Mouse (Mus musculus) fat pad, adult 2 months (tissue): ENCODE data around the gene Wdr46.

ENCODE experiments used
- DNase-seq: peaks from one replicate; pipeline ENCODE4 v3.0.0-alpha.2; 2011; ENCODE audit warnings: low read depth, low spot score; ENCODE audit errors: extremely low read depth

Wdr46 gene

DNA sequence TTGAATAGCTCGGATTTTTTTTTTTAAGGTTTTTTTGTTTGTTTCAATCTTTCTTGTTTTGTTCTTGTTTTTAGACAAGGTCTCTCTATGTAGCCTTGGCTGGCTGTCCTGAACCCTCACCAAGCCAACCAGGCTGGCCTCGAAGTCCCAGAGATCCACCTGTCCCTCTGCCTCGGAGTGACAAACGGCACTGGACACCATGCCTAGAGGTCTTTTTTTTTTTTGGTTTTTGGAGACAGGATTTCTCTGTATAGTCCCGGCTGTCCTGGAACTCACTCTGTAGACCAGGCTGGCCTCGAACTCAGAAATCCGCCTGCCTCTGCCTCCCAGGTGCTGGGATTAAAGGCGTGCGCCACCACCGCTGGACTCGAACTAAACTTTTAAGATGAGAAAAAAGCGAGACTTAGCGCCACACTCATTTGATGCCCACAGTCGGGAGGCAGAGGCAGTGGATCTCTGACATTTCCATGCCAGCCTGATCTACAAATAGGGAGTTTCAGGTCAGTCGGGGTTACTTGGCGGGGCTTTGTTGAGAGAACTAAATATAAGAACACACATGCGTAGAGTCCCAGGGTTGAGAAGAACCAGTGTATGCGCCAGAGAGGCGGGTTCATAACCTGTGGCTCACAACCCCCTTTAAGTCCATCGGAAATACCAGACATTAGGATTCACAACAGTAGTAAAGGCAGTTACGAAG lies 12.1 kb upstream of the Wdr46 start:
- no peak for DNase-seq

DNA sequence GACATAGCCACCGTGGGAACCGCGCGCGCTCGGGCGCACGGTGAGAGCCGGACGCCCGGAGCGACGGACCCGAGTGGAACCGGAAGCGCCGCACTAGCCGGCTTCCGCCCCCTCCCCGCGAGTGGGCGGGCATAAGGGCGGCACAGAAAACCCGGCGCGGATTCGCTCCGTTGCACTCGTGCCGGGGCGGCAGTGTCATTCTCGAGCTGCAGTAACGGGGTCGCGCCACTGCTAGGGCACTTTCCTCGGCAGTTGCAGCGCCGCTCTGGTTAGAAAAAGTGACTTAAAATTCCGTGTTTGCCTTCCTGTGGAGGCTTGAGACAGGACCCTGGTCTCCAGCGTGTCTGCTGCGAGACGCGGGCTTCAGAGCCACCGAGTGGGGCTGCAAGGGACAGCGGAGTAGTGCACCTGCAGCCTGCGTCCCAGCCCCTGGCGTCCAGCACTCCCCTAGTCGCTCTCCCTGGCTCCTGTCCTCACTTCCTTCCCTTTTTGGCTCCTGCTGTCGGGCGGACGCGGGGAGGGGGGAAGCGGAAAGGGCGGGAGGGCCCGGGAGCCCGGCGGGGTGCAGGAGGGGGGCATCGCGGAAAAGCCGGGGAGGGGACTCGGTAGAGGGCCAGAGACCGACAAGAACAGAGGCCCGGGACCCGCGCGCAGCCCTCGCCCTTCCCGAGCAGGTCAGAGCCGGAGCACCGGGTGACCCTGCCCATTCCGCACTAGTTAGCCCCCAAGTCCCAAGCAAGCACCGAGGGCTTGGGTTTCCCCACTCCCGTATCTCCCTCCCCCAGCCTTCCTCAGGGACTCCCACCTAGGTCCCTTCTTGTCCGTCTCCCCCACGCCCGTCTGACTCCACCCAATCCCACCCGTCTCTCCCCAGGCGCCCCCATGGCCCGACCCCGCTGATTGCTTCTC lies 10.8 kb upstream of the Wdr46 start, which contains the start of gene Rgl2:
Gene Rgl2 (plus strand): TSS at position 173 of the 909 bp plus-strand sequence.
- DNase-seq = no peak

DNA sequence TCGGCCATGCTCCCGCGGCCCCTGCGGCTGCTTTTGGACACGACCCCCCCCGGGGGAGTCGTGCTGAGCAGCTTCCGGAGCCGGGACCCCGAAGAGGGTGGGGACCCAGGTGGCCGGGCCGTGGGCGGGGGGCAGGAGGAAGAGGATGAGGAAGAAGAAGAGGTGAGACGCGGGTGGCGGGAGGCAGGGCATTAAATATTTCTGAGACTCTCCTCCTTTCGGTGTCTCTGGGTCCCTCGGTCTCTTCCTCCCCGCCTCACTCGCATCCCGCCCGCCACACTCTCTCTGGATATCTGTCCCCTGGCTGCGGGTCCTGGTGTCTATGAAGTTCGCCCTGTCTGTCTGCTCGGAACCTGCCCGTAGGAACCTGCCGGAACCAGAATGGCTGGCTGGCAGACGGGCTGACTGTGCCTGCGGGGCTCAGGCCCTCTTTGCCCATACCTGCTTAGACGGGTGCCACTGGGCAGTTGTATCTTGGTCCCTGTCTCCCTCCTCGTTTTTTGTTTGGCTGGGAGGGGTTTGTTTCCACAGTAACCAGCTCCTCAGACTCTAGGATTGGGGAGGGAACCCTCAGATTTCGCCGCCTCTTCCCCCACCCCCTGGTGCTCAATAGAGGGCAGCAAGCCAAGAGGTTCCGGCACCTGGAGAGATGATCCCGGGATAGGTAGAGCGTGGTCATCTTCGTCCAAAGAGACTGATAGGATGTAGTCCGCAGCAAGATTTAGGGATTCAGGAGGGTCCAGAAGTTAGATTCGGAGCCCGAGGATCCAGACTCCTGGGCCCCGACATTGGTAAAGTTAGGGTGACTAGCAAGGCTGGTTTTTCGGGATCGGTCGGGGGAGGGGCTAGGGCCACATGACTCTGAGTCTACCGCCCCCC lies 9.9 kb upstream of the Wdr46 start:
- peak; percentile 64 for DNase-seq

DNA sequence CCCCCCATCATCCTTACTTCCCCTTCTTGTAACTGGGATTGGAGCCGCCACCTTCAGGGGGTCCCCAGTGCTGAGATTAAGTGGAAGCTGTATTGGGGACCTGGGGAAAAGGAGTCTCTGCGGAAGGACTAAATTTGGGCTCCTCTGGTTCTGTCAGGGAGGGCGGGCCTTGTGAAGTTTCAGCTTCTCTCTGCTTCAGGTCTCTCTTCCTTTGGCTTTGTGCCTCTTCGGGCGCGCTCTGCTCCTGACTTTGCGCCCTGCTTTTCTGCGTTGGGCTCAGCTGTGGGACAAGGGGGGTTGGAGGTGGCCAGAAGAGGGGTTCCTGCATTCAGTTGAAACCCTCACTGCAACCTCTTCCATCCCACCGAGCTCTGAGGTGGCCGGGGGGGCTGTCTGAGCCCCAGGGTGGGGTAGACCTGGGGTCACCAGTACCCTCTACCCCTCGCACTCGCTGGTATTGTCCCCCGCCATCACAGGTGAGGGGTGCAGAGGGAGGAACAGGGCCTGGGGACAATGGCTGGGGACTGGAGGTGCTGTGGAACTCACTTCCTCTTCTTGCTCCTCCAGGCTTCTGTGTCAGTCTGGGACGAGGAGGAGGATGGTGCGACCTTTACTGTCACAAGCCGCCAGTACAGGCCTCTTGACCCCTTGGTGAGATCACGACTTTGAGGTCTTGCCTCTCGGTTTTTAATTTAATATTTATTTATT lies 9.1 kb upstream of the Wdr46 start:
- DNase-seq = no peak

DNA sequence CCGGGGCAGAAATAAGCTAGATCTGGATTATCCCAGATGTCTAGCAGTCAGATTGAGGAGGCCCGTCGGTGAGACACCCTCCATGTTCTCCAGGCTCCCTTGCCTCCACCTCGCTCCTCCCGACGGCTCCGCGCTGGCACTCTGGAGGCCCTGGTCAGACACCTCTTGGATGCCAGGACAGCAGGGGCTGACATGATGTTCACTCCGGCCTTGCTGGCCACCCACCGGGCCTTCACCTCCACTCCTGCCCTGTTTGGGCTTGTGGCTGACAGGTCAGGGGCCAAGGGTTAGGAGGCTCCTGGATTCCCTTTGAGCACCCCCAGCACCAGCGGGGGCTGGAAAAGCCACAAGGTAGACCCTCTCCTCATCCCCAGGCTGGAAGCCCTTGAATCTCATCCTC lies 8.5 kb upstream of the Wdr46 start:
- no peak for DNase-seq

DNA sequence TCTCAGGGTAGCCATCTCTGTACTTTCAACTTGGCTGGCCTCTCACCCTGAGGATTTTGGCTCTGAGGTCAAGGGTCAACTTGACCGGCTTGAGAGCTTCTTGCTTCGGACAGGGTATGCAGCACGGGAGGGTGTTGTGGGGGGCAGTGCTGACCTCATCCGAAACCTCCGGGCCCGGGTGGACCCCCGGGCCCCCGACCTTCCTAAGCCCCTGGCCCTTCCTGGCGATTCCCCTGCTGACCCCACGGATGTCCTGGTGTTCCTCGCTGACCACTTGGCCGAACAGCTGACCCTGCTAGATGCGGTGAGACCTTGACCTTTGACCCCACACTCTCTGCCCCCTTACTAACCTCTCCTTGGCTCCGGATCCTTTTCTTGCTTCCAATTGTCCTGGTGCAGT lies 8.0 kb upstream of the Wdr46 start:
- no peak for DNase-seq

DNA sequence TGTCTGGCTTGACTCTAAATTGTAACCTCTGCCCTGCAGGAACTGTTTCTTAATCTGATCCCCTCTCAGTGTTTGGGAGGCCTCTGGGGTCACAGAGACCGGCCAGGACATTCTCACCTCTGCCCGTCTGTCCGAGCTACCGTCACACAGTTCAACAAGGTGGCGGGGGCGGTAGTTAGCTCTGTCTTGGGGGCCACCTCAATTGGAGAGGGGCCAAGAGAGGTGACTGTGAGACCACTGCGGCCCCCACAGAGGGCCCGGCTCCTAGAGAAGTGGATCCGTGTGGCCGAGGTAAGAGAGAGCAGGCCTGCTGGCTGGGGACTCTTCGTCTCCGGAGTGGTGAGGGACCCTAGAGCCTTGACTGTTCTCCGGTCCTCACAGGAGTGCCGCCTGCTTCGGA lies 7.5 kb upstream of the Wdr46 start:
- DNase-seq = no peak

DNA sequence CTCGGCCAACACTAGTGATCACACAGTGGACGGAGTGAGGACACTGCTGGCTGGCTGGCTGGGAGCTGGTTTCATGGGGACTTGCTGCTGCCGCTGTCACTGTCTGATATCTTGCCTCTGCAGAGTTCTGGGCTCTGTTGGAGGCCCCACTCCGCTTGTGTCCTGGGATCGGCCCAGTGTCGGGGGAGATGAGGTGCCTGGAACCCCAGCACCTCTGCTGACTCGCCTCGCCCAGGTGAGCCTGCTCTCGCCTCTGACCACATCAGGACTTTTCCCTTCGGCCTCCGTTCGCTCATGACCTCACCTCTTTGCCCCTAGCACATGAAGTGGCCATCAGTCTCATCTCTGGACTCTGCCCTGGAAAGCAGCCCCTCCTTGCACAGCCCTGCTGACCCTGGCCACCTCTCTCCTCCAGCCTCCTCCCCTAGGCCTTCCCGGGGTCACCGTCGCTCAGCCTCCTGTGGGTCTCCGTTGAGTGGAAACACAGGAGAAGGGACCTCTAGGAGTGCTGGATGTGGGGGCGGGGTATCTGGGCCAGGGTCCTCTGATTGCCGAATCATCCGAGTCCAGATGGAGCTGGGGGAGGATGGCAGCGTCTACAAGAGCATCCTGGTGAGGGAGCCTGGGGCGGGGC lies 4.9 kb upstream of the Wdr46 start:
- DNase-seq = no peak

DNA sequence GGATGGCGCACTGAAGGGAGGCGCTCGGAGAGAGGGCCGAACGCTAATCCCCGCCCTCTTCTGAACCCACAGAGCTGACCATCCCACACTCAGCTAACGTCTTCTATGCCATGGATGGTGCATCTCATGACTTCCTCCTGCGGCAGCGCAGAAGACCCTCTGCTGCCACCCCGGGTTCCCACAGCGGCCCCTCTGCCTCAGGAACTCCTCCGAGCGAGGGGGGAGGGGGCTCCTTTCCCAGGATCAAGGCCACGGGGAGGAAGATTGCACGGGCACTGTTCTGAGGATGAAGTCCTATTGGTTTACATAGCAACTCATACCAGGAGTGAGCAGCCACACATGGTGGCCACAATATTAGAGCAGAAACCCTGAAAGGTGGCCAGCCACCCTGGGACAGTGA lies 3.5 kb upstream of the Wdr46 start:
- no peak for DNase-seq

DNA sequence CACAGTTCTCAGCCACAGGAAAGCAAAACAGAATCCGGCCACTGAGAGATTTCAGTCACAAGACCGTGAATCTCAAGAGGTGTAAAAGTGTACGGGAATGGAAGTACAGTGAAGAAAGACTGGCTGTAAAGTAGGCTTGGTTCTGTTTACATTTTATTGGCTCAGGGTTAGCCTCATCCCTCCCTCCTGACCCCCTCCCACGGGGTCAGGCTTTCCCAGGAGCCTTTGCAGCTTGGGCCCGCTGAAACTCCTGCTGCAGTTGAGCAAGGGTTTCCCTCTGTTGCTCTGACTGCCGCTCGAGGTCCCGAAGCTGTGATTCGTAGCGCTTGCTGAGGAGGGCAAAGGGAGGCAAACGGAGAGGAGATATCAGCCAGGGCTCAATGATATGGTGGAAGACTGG lies 1.7 kb upstream of the Wdr46 start:
- DNase-seq = no peak

DNA sequence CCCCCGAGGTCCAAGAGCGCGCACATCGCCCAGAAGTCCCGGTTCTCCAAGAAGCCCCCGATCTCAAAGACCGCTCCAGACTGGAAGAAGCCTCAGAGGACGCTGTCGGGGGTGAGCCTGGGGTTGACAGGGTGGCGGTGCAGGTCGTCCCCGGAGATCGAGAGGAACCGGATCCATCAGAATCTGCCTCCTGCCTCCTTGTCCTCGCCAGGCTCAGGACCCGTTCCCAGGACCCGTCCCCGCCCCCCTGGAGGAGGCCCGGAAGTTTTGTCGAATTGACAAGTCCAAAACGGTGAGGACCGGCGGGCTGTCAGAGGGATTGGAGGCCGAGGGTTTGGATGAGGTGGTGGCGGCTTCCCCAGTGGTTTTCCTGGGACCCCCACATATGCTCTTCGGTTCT lies 521 bp downstream of the Wdr46 start:
- DNase-seq = no peak

DNA sequence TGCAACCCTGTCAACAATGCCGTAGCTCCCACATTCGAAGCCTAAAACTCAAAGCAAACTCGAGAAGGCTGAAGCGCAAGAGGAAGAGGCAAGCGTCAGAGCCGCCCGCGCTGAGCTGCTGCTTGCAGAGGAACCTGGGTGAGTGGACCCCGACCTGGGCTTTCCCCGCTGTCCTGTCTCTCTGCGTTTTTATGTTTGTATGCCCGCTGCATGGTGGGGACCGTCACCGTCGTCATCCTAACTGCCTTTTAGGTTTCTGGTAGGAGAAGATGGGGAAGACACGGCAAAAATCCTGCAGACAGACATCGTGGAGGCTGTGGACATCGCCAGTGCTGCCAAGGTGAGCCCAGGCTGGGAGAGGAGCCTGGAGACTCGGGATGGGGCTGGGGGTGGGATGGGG lies 921 bp downstream of the Wdr46 start:
- no peak for DNase-seq

DNA sequence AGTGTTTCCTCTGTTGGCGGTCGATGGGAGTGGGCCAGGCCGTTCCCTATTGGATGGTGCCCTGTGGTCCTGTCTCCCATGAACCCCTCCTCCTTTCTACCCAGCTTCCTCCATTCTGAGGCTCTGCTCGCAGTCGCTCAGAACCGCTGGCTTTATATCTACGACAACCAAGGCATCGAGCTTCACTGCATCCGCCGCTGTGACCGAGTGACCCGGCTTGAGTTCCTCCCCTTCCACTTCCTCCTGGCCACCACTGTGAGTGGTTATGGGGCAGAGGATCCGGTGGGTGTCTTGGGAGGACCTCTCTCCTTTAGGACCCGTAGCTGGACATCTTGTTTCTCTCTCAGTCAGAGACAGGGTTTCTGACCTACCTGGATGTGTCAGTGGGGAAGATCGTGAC lies 3.0 kb downstream of the Wdr46 start:
- DNase-seq = no peak

DNA sequence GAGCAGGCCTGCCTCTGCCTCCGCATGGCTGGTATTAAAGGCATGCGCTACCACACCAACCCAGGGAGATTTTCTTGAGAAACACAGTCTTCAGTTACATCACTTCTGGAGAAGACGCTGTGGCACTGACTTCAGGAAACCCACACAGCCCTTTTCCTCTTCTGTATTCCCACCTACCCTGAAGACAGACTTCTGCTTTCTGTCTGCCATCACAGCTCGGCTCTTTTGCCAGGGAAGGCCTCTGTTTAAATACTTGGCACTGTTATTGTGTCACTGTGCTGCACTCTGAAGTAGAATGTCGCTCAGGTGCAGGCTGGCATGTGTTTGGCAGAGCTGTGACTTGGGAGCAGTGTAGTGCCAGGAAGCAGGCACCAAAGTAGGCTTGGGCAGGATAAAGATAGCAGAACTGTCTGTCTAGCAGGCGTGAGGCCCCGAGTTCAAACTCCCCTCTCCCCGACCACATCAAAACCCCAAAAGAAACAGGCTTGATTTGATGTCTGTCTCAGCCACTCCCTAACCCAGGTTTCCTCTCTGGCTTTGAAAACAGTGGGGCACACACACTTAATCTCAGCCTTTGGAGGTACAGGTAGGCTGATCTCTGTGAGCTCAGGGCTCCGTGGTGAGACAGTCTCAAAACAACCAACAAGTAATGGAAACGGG lies 7.1 kb downstream of the Wdr46 start:
- DNase-seq = no peak

DNA sequence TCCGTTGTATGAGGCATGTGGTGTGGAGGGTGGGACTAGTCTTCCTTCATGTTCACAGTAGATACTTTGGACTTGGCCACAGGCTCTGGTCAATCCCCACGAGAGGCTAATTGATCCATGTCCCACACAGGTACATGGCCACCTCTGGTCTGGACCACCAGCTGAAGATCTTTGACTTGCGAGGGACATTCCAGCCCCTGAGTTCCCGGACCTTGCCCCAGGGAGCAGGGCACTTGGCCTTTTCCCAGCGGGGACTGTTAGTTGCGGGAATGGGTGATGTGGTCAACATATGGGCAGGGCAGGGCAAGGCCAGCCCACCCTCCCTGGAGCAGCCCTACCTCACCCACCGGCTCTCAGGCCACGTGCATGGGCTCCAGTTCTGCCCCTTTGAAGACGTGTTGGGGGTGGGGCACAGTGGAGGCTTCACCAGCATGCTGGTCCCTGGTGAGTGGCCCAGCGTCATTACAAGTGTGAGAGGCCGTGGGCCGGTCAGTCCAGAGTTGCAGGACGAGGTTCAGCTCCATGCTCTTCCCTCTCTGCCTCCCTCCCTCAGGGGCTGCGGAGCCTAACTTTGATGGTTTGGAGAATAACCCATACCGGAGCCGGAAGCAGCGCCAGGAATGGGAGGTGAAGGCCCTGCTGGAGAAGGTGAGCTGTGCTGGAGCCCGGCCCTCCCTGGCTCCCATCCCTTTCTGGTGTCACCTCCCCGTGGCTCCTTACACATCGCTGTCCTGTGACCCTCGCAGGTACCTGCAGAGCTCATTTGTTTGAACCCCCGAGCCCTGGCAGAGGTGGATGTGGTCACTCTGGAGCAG lies 7.8 kb downstream of the Wdr46 start:
- no peak for DNase-seq

DNA sequence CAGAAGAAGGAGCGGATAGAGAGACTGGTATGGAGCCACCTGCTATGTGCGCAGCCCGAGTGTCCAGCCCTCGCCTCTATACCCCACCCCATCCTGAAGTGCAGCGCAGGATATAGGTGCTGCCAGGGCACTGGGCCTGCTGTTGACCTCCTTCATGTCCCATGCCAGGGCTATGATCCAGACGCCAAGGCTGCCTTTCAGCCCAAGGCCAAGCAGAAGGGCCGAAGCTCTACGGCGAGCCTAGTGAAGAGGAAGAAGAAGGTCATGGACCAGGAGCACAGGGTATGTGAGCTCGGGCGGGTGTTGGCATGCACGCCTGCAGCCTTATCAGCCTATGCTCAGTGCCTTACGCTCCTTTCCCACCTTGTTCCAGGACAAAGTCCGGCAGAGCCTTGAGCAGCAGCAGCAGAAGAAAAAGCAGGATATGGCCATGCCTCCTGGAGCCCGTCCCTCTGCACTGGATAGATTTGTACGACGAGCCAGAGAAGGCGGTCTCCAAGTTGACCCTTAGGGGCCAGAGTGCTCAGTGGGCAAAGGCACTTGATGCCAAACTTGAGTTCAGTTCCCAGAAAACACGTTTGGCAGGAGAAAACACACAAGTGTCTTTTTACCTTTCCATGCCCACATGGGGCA lies 8.6 kb downstream of the Wdr46 start:
- DNase-seq = no peak

DNA sequence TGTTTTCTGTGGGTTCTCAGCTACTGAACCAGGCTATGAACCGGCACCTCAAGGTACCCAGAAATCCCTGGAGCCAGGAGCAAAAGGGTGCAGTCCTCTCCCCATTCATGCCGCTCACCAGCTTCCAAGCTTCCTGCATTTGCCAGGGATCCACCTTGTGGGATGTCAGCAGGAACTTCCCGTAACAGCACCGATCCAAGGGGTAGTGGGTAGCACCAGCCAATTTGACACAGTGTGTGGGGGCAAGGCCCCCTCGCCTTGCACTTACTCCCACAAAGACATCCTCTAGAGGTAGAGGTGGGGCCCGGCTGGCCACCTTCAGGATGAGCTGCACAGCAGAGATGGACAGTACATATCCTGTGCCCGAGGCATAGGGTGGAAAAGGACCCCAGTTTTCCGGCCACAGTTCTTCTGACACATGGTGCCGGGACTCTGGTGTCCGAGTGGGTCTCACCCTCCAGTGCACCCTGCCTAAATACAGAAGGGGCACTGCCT lies 9.7 kb downstream of the Wdr46 start:
- no peak for DNase-seq
